Mouse (Mus musculus): ENCODE measurements around the gene Esyt3.

Gene Esyt3

GRCm38 (mm10) chr9:99353390-99353789 is 5.0 kb downstream of the Esyt3 start:
- DNase-seq = no peak

GRCm38 (mm10) chr9:99352964-99353363 is 5.4 kb downstream of the Esyt3 start:
- no peak for DNase-seq

DNA sequence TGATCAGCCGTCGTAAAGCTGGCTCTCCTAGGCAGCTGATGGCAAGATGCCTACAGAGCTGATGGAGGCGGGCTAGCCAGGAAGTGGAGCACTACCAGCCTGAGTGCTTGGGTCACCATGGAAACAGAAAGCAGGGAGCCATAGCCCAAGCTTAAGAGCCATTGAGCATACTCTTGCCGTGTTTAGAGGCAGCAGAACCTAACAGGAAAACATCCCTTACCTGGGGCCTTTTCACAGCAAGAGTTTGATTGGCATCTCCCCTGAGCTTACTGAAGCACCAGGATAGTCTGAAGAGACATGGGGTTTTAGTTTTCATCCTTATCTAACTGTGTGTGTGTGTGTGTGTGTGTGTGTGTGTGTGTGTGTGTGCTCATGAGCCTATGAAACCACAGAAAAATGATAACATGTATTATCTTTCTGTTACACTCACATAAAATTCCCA is 13.0 kb downstream of the Esyt3 start:
- no peak for DNase-seq

DNA sequence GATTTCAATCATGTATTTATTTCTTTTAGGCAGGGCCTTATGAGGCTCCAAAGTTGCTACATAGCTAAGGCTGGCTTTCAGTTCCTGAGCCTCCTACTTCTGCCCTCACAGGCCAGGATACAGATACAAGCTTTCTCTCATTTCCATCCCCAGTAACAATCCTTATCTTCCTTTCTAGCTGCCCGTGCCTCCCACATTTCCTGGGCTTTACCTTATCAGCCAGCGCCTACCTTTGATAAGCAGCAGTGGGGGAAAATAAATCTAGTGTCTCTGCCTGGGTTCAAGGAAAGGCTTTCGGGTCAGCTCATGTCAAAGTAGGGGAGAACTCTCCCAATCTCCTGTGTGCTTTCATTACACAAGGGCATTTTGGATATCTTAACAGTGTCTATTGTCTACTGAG is 16.8 kb downstream of the Esyt3 start:
- no peak for DNase-seq

DNA sequence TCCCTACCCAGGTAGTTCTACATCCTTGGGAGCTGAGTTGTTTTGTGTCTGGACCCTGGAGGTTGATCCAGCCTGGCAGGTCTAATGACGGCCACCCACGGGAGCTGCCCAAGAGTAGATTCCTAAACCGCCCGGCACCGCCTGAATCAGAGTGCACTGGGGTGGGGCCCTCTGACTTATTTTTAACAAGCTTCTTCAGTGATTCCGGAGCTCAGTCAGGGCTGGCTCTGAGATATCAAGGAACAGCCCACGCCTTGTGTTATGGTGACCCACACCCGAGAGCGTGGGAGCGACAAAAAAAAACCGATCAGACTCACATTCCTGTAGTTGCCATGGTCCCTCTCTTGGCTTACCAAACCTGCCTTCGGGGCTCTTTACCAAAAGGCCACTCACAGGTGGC is 18.2 kb downstream of the Esyt3 start:
- DNase-seq = no peak

- no peak for DNase-seq
These were observed 19.2 kb downstream of the Esyt3 start for GRCm38 (mm10) chr9:99339182-99339581.

DNA sequence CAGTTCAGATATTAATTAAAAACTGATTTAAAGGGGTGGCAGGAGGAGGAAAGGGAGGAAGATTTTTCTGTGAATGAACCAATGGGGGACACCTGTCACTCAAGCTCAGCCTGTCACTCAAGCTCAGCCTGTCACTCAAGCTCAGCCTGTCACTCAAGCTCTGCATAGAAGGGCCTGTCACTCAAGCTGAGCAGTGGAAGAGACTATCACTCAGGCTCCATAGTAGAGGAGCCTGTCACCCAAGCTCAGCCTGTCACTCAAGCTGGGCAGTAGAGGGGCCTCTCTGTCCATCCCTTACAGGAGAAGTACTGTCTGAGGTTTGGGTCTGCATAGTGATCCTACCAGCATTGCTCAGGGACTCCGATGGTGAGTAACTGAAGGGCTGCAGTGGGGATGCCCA is 20.1 kb downstream of the Esyt3 start:
- no peak for DNase-seq

DNA sequence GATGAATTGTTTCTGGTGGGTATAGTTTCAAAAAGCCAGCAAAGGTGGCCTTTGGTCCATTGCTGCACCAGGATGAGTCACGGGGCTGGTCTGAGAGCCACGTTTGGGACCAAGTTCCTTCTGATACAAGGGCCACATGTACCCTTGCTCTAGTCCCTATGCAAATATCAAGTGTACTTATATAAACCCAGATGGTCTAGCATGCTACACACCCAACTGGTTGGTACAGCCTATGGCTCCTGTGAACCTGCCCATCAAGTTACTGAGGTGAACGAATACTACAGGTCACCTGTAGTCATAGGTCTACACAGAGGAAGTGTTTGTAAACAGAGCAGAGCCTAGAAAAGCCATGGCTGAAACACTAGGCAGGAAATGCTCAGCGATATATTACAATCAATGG is 21.8 kb downstream of the Esyt3 start:
- DNase-seq = no peak

DNA sequence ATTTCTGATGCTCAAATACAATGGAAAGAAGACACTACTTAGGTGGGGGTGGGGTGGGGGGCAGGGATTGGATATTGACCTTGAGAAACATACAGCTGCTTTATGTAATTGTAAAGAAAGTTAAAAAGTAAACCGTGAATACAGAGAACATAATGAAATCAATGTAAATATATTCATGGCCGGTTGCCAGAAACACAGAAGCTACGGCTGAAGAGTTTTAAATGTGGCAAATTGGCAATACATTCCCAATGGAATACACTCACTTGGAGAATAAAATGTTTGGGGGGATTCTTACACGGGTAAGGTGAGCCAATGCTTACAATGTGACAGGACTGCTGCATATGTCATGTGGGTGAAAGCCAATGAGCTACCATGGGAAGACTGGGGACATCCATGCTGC is 31.5 kb downstream of the Esyt3 start:
- no peak for DNase-seq

DNA sequence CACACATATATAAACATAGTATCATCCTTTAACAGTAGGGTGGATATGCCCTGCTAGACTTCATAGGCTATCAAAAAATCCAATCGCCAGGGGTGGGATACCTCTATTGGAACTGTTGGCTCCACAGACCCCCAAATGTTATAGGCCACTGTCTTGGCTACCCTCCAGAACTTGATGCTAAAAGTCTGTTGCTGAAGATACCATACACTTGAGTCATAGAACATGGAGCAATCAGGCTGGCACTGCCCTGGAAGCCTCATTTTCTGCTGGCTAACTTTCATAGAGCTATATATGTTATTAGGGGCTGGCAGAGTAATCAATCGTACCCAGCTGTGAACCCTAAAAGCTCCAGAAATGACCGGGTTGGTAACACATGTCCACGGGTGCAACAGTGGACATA is 32.4 kb downstream of the Esyt3 start:
- no peak for DNase-seq

DNA sequence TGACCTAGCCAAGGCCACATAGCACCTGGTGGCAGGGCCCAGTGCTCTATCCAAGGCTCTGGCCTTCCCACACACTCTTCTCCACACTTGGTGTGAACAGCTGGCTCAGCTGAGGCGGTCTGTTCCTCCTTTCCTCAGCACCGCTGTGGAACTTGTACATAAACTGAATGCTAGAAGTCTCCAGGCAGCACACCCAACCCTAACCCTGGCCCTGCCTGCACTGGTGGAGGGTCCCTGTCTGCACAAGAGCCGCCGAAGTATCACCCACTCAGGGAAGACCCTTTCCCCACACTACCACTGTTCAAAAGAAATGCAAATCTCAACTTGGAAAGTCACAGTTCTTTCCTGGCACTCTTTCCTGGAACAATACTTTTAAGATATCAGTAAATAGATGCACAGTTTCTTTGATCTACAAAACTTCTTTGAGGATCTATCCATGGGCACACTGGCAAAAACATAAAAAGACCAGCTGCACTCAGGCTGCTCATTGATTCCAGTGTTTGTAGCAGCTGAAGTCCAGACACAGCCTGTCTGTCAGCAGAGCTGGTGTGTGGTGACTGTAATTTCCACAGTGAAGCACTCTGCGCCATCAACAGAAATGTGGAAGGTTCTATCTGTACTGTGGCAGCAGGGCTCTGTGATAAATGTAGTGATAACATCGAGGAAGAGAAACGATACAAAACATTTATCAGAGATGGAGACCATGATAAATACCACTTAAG is 33.0 kb downstream of the Esyt3 start:
- no peak for DNase-seq

GRCm38 (mm10) chr9:99320006-99320405 is 38.4 kb downstream of the Esyt3 start:
- DNase-seq = no peak

DNA sequence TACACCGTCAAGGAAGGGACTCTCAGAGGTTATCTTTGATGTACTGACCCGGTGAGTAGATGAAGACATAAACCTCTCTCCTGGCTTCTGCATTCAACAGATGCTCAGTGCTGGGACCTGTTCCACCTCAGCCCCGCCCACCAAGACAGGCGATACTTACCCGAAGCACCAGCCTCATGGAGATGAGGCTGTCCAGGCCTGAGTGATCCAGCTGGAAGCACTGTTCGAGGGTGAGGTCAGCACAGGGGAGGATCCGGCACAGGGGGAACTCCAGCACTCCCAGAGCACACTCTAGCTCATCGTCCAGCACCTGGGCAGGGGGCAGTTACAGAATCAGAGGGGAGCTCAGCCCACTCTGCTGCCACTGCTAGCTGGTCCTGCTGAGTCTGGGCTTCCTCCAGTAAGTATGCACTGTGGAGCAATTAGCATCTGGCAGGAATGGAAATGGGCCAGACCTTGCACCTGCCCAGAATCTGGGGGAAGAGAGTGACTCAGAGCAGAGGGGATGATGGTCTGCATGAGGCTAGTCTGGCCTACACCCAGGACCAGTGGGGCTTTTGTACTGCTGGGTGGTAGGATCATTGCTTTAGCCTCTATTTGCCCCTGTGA is 38.9 kb downstream of the Esyt3 start:
- no peak for DNase-seq

- no peak for DNase-seq
These were observed 52.1 kb downstream of the Esyt3 start for GRCm38 (mm10) chr9:99306226-99306625.

- DNase-seq = no peak
These were observed 54.1 kb downstream of the Esyt3 start for GRCm38 (mm10) chr9:99304296-99304695.

Data from kidney, adult 9 months (tissue).